Mouse (Mus musculus): ENCODE measurements around the gene Fam131c.

GRCm38 (mm10) chr4:141335263-141335796 lies 32.7 kb upstream of the Fam131c start:
- TF ChIP-seq CTCF (IDR thresholded peaks at IDR 0.05) = no peak
- no peak for TF ChIP-seq POLR2A (IDR thresholded peaks at IDR 0.05; ENCODE audit: insufficient read depth, low read depth, low read length)
- no peak for TF ChIP-seq EP300 (IDR thresholded peaks at IDR 0.05; ENCODE audit: insufficient read depth, low read depth, low read length)
